Mouse (Mus musculus): ENCODE measurements at regions not wholly inside any gene's neighbourhood (a gene's known extent, or its start where the extent isn't known, plus 50 kb on each side); places are given as distances from the start of the nearest gene placed in this dataset.

DNA sequence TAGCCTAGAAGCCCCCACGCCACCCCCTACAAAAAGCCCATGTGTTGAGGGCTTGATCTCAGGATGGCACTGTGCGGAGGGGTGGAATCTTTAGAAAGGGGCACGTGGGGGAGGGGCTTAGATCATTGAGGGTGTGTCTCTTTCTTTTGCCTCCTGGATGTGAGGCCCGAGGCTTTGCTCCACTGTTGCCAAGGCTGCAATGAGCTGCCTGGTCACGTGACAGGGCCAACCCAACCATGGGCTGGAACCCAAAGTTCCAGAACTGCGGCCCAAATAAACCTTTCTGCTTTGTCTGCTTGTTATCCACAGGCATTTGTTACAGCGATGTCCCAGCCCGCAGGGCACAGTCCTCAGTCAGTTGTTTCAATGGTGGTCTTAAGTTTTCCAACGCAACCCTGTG, 96.5 kb upstream of the Ubl3 start:
- no peak for DNase-seq

- no peak for DNase-seq
Measured at GRCm38 (mm10) chr5:148647644-148648043, 95.1 kb upstream of the Ubl3 start.

DNA sequence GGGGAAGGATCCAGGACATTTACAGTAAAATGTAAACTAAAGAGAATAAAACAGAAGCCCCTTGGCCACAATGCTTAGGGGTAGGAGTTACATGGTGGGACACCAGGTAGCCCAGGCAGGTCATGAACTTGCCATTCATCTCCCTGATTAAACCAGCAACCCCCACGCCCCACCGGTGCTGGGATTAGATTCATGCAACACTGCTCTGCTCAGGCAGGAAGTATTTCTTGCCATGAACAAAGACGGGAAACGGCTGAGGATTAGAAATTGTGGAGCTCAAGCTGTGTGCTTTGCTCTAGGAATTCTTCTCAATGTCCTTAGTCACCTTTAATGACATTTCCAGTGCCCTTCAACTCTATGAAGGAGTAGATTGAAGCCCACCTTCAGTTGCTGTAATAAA, 93.2 kb upstream of the Ubl3 start:
- no peak for DNase-seq

DNA sequence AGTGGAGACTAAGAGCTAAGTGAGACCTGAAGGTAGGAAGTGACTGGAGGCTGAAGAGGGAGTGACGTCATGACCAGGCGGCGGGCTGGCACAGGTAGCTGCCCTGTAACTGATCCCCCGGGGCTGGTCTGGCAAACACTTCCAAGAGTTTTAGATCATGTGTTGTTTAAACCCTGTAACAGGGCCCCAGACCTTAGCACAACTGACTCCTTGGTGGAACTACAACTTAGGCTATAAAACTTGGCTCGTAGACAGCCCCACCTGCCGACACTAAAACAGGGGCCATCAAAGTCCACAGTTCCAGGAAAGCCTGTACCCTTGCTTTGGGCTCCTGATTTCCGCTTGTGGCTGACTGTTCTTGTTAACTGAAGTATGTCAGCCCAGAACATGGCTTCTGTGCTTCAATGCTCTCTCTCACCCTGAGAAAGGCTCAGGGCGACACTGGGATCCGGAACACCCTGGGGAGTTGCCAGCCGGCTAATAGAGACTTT, 92.6 kb upstream of the Ubl3 start:
- no peak for DNase-seq

DNA sequence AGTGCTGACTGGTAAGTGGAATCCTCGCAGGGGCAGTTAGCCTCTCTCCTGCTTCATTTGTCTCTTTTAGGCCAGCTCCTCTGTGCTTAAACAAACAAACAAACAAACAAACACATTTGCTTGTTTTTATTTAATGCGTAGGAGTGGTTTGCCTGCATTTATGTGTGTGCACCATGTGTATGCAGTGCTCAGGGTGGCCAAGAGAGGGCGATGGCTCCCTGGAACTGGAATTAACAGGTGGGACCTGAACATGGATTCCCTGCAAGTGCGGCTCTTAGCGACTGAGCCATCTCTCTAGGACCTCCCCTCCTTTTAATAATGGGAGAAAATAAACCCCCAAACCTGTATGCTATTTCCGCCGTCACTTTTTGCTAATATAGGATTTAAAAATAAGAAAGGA, 91.8 kb upstream of the Ubl3 start:
- no peak for DNase-seq

GRCm38 (mm10) chr5:148641652-148642395, 89.2 kb upstream of the Ubl3 start:
- no peak for DNase-seq

GRCm38 (mm10) chr5:148640523-148640922, 87.9 kb upstream of the Ubl3 start:
- no peak for DNase-seq

GRCm38 (mm10) chr5:148634919-148635356, 82.3 kb upstream of the Ubl3 start:
- no peak for DNase-seq

GRCm38 (mm10) chr5:148633999-148634398, 81.4 kb upstream of the Ubl3 start:
- DNase-seq, result no peak

DNA sequence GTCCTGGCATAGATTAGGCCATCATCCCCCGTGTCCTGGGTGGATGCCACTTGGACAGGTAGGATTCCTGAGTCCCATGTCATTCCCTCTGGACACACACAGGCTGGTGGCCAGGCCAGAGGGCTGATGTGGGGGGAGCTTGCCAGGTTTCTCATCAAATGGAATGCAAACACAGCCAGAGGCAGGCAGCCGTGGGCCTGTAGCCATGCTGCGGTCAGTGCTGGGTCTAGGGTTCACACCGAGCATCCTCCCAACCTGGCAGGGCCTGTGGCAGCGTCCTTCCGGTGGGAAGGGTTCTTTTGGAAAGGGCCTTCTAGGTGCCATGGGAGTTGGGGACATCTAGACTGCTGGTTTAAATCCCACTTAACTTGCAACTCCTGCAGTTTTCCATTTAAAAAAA, 80.7 kb upstream of the Ubl3 start:
- no peak for DNase-seq

DNA sequence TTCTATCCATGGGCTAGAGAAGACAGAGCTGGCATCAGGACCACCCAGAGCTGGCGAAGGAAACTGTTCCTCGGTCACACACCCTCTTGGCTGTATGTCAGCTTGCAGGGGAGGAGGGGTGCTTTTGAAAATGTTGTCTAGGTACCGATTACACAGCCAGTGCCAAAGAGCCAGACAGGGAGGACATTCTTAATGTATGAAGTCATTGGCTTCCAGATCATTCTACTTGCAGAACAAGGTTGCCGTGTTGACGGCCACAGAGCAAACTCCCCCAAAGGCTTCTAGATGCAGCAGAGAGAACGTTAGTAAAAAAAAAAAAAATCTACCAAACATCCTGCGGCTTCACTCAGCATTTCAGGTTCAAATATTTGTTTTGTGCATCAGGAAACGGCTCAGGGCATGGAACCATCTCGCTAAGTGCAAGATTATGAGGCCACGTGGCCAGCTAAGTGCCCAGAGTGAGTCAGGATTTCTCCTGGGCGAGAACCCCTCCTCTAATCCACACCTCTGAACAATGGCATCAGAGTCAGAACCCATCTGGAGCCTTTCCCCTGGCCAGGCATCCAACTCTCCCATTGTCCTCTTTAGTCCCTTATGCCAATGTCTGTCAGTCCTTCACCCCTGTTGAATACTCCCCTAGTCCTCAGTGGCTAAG, 80.1 kb upstream of the Ubl3 start:
- no peak for DNase-seq

GRCm38 (mm10) chr5:148631566-148631965, 79.0 kb upstream of the Ubl3 start:
- DNase-seq, result no peak

DNA sequence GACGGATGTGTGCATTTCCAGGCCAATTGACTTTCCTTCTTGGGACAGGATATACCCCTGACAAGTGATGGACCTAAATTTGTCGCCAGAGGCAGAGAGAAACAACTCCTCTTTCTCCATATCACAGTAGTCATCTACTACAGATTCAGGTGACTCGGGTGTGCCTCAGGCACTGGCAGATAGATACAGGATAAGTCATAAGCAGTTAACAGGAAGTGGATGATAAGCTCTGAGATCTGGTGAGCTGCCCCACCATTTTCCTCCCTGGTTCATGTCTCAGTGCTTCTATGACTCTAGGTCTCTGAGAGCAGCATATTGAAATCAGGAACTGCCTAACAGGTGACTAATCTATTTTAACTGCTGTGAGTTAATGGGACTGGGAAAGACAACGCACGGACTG, 73.4 kb upstream of the Ubl3 start:
- no peak for DNase-seq

DNA sequence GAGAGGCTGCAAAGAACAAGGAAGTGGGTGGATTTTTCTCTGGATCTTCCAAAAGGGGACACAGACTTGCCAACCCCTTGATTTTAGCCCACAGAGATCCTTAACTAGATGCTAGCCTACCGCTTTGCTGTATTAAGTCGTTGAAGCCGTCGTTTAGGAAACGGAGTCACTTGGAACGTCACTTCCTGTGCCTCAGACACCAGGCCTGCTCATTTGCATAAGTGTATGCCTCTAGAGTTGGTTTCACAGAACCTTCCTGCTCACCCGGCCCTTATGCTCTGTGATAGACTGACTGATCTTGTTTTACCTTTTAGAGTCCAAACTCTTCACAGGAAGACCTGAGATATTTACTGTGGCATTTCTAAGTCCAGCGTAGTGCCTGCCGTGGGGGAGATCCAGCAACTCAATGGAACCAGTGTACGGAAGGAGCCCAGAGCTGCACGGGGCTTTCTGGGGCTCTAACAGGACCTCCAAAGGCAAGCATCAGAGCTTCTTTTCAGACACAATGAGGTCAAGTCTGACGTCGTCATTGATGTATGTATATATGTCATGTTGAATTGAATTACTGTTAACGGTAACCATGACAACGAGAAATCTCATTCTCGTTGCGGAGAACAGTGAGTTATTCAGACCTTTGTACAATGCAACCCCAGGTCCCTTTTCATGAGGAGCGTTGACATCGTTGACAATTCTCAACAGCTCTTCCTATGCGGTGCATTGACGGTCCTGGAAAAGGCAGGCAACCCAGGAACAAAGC, 72.2 kb upstream of the Ubl3 start:
- no peak for DNase-seq

GRCm38 (mm10) chr5:148620895-148621786, 68.6 kb upstream of the Ubl3 start:
- no peak for DNase-seq

GRCm38 (mm10) chr5:148619917-148620316, 67.3 kb upstream of the Ubl3 start:
- DNase-seq, result no peak

DNA sequence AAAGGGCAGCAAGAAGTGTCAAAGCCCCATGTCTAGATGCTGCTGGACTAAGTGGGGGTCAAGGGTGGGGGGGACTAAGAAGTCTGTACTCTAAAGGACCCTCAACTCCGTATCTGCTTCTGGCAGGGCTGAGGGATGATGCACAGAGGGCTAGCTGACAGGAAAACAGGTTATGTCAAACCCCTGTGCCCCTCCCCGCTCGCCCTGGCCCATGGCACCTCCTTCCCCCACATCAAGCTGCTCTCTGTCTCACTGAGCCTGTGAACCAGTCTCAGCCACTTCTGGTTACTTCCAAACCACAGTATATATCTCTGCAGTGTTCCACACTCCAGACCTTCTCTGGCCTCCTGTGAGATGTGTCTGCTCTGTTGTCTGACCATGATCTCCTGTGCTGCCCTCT, 63.8 kb upstream of the Ubl3 start:
- no peak for DNase-seq

DNA sequence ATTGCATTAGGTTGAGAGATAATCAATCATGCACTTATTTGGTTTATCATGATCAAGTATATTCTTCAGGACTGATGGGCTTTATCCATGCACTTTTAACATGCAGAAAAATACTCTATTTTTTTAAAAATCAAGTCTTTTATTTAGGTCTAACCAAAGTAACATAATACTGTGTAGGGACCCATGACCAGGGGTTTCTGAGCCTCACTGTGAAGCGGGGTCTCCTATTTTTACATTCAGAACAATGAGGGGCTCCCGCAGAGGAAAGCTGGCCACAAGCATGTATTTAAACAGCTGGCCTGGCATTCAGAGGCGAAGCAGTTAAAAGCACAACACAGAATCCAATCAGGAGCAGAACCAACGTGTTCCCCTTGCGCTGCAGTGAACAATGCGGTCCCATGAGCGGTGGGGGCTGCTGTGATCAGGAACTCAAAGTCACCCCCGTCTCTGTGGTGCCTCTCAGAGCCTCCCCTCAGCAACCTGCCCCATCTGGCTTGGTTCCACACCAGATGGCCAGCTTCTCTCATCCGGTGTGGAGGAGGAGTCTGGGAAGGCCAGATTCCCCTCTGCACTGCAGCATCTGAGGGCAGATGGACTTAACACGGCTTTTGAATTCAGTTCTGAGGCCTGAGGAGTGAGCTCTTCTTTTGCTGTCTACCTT, 63.2 kb upstream of the Ubl3 start:
- no peak for DNase-seq

- no peak for DNase-seq
Measured at GRCm38 (mm10) chr5:148615117-148615516, 62.5 kb upstream of the Ubl3 start.

- no peak for DNase-seq
Measured at GRCm38 (mm10) chr5:148611323-148611722, 58.7 kb upstream of the Ubl3 start.

- no peak for DNase-seq
Measured at GRCm38 (mm10) chr5:148609506-148609880, 56.9 kb upstream of the Ubl3 start.

DNA sequence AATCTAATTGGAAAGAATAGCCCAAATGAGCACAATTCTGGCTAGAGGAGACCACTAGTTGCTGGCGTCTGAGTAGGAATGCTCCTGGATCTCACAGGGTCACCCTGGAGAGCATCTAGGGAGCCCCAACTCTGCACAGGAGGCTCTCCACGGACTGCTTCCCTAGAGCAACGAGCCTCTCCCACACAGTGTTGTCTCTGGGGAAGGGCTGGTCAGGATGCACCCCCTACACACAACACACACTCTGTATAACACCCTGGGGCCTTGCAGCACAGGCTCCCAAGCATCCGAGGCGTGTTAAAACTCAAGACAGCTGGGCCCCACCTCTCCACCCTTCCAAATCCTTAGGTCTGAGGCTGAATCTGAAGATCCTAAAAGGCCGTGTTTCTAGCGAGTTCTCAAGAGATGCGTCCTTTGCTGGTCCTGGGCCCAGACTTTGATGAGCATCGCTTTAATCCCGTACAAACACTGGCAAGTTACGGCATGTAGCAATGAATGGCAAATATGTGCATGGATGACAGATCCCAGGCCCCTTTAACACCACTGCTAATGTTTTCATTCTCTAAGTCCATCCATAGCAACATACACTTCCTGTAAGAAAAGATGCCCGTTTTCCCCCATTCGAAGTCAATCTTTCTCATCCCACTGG, 56.4 kb upstream of the Ubl3 start:
- DNase-seq, result no peak

Data from liver (tissue).